Mouse (Mus musculus) embryonic fibroblast, embryonic 13.5 days (primary cell): ENCODE results near the gene Psmb3. TPM values are rescaled to one million over a fixed set of nuclear protein-coding genes. Genes with fewer than 3 reads are reported as not detected.
A peak's percentile ranks its signal among the peaks of the same experiment; 100 is the strongest.

Source experiments
- H3K27ac ChIP-seq: 2 replicates; pipeline ENCODE4 v1.5.1; 2012; ENCODE audit warnings: low read length, control low read depth, inconsistent platforms; ENCODE audit not compliant: insufficient read depth
- H3K4me1 ChIP-seq: 2 replicates; pipeline ENCODE4 v1.6.1; 2011; ENCODE audit warnings: low read length; ENCODE audit not compliant: control insufficient read depth, insufficient read depth
- H3K4me3 ChIP-seq: 2 replicates; pipeline ENCODE4 v1.5.1; 2011; ENCODE audit warnings: mild to moderate bottlenecking, control low read depth, low read length; ENCODE audit not compliant: insufficient read depth
- CTCF ChIP-seq: IDR thresholded peaks from 2 replicates; pipeline ENCODE4 v1.5.1; 2011; ENCODE audit warnings: mild to moderate bottlenecking, control low read depth, low read length, moderate library complexity, borderline replicate concordance; ENCODE audit not compliant: insufficient read depth
- POLR2A ChIP-seq: IDR thresholded peaks from 2 replicates; pipeline ENCODE4 v1.6.1; 2011; ENCODE audit warnings: low read depth, mild to moderate bottlenecking, control low read depth, low read length, moderate library complexity
- polyA plus RNA-seq: library from polyadenylated mRNA; stranded (reverse); fragments of >200 nt; gene quantifications from 2 replicates; pipeline ENCODE4 v1.2.4, GENCODE M21; 2011; ENCODE audit warnings: low read depth; ENCODE audit not compliant: missing spikeins, insufficient read length

Gene Psmb3
- polyA plus RNA-seq, 1 experiment: 229 TPM

DNA sequence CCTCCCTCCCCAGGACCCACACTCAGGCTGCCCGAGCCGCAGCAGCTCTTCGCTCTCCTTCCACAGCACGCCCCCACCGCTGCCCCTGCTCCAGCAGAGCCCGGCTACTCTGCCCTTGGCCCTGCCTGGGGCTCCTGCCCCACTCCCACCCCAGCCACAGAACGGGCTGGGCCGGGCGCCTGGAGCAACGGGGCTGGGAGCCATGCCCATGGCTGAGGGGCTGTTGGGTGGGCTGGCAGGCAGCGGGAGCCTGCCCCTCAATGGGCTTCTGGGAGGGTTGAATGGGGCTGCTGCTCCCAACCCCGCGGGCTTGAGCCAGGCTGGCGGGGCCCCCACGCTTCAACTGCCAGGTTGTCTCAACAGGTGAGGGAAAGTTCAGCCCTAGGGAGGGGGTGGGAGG is 24.9 kb upstream of the Psmb3 start:
- H3K27ac ChIP-seq: no peak overlapping the region
- no peak overlapping the region for H3K4me3 ChIP-seq
- TF ChIP-seq CTCF (no peak), POLR2A (no peak)
- H3K4me1 ChIP-seq: no peaks in the 10 kb centered on the region

- no peak overlapping the region for H3K4me3 ChIP-seq
- no peak overlapping the region for H3K27ac ChIP-seq
- TF ChIP-seq CTCF (no peak), POLR2A (no peak)
- no peaks in the 10 kb centered on the region for H3K4me1 ChIP-seq
These were observed 22.8 kb upstream of the Psmb3 start for GRCm38 (mm10) chr11:97680430-97680829.

- Histone ChIP-seq H3K4me1 (peaks cover 9% of the 10 kb centered on the region), H3K27ac (no peak overlapping the region), H3K4me3 (no peak overlapping the region)
- no peak for TF ChIP-seq POLR2A
- no peak for TF ChIP-seq CTCF
These were observed 20.6 kb upstream of the Psmb3 start for GRCm38 (mm10) chr11:97682504-97683055.

DNA sequence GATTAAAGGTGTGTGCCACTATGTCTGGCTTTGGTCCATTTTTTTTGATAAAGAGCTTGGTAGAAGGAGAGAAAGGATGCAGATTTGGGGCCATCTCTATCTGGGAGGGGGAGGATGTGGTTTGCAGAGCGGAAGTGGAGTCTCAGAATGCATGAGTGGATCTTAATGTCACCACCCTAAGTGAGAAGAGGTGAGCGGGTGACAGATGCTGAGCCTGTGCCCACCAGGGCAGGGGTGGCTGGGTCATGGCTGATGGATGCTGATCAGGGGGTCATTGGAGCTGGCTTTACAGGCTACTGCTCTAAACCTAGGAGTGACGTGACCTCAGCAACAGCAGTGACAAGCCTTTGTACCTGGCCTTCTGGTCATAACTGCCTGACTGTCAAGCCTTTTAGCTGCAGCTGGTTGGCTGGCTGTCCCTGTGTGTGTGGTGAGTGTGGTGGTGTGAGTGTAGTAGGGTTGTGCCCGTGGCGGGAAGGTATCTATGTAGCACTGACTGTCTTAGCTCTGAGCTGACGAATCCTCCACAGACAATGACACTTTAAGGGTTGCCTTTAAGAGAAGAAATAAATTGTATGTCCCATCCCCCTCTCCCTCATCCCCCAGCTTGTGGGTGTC is 19.0 kb upstream of the Psmb3 start:
- peaks cover 9% of the 10 kb centered on the region for H3K4me1 ChIP-seq
- TF ChIP-seq CTCF: no peak
- TF ChIP-seq POLR2A: no peak
- no peak overlapping the region for H3K4me3 ChIP-seq
- H3K27ac ChIP-seq: no peak overlapping the region

DNA sequence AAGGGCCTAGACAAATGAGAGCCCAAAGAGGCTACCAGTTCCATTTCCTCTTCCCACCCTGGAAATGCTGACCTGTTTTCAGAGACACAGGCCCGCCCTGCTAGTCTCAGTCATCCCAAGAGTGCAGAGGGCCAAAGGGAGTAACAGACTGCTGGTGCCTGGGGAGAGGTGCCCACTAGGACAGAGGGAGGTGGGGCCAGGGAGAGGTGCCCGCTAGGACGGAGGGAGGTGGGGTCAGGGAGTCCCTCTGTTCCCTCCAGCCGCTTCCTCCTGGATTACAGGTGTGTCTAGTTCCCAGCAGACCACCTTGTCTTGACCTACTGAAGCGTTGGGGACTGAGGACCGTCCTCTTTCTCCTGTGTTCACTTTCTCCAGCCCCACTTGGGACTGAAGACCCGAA is 18.4 kb upstream of the Psmb3 start:
- TF ChIP-seq CTCF (no peak), POLR2A (no peak)
- H3K4me1 ChIP-seq: peaks cover 9% of the 10 kb centered on the region

GRCm38 (mm10) chr11:97685613-97686321 is 17.4 kb upstream of the Psmb3 start, which contains the start of gene Cisd3:
Cisd3 (plus strand) TSS chr11:97685826.
- Histone ChIP-seq H3K27ac (no peak within 1 kb of the TSS), H3K4me3 (peak within 1 kb of the TSS; percentile 30)
- TF ChIP-seq CTCF (no peak), POLR2A (no peak; the same call in 1 of the 2 replicates)

More for the DNA sequence above, 18.4 kb upstream of the Psmb3 start:
- Histone ChIP-seq H3K4me3 (no peak overlapping the region), H3K27ac (no peak overlapping the region)

GRCm38 (mm10) chr11:97686322-97686908 is 16.8 kb upstream of the Psmb3 start:
- H3K4me1 ChIP-seq: peaks cover 9% of the 10 kb centered on the region
- no peak overlapping the region for H3K27ac ChIP-seq
- TF ChIP-seq CTCF: no peak
- no peak for TF ChIP-seq POLR2A
- H3K4me3 ChIP-seq: peak overlapping the region; percentile 30

More at GRCm38 (mm10) chr11:97685613-97686321, 17.4 kb upstream of the Psmb3 start, which contains the start of gene Cisd3:
- peaks cover 9% of the 10 kb centered on the region for H3K4me1 ChIP-seq

DNA sequence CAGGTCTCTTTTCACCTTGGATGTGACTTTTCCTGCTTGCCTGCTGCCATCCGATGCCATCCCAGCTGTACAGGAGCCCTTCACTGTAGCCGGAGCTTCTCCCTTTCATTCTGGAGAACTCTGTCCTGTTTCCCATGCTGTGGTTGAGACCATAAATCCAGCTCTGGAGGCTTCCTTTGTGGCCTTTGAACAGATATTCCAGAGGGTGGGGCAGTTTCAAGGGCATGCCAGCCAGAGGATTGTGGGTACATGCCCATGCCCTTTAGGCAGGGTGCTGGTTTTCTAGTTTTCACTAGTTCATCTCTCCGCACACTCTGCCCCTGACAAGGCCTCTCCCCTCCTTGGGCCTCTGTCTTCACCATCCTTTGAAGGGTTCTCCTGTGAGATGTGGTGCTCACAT is 16.1 kb upstream of the Psmb3 start:
- TF ChIP-seq CTCF: no peak
- no peak for TF ChIP-seq POLR2A
- Histone ChIP-seq H3K4me3 (no peak overlapping the region), H3K27ac (no peak overlapping the region)

DNA sequence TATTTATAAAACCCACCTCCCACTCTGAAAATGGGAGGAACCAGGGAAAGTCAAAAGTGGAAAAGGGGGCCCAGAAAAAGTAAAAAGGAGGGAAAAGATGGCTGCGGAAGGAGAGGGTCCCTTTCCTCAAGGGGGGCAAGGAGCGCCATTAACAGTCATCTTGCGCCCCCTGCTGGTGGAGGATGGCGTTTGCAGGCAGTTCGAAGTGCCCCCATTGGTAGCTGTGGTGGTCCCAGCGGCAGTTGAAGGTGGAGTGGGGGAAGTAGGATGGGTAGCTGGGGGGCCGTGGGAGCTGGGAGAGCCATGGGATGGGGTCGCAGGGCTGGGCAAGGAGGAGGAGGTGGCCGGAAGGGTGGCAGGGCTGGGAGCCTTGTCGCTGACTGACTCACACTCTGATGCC is 13.3 kb upstream of the Psmb3 start:
- no peak for TF ChIP-seq POLR2A
- peak; percentile 91 for TF ChIP-seq CTCF
- H3K27ac ChIP-seq: no peak overlapping the region
- H3K4me3 ChIP-seq: no peak overlapping the region
- peaks cover 9% of the 10 kb centered on the region for H3K4me1 ChIP-seq

More for the DNA sequence above, 16.1 kb upstream of the Psmb3 start:
- peaks cover 9% of the 10 kb centered on the region for H3K4me1 ChIP-seq

DNA sequence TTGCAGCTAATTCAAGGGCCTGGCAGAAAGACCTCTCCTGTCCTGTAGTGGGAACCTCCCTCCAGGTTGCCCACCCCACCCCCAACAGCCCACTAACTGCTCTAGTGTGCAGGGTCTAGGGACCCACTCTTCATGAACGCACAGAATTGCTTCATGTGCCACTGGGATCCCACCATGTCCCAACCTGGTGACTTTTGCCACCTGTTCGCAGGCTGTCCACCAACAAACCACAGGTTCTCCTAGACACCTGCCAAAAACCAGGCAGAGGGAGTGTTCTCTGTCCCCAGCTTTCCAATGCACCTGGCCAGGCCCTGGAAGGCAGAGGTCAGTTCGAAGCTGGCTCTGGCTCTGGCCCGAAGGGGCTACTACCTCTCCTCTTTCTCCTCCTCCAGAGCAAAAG is 8.8 kb upstream of the Psmb3 start:
- Histone ChIP-seq H3K4me1 (peaks cover 7% of the 10 kb centered on the region), H3K27ac (no peak overlapping the region), H3K4me3 (no peak overlapping the region)
- TF ChIP-seq CTCF: no peak
- no peak for TF ChIP-seq POLR2A
